In genomic region chr13:13889297-13890120, GRCm38 (mm10) we compare ENCODE assay signal across 8 mouse cellular contexts.
DNase-seq lines count a peak whose midpoint lies in the region; ATAC-seq and TF ChIP-seq lines count a peak whose summit lies in the region.

No protein-coding gene starts in this region.

- no peak; the same call in 1 of the 2 replicates for TF ChIP-seq CTCF in gastrocnemius, adult 2 months (IDR thresholded peaks at IDR 0.05)
- TF ChIP-seq CTCF in hindbrain, postnatal 0 days (IDR thresholded peaks at IDR 0.05; ENCODE audit: low read depth), result peak; percentile 99
- TF ChIP-seq CTCF in left cerebral cortex, adult 2 months (IDR thresholded peaks at IDR 0.05), result peak; percentile 95

- H3K4me3 ChIP-seq in gastrocnemius, adult 2 months, result peak overlapping the region; percentile 67
- peak overlapping the region; percentile 44 for H3K4me3 ChIP-seq in hindbrain, postnatal 0 days (ENCODE audit: low read length)
- H3K4me3 ChIP-seq in left cerebral cortex, adult 2 months, result peak overlapping the region; percentile 27

- 17% methylated on average over 17 of the region's 17 CpGs for WGBS in hindbrain, postnatal 0 days

- peak overlapping the region; percentile 55 for H3K4me2 ChIP-seq in hindbrain, postnatal 0 days (ENCODE audit: low read depth, low read length)

- H3K27me3 ChIP-seq in hindbrain, postnatal 0 days (ENCODE audit: insufficient read depth, low read length), result no peaks in the 10 kb centered on the region

- no peaks in the 10 kb centered on the region for H3K36me3 ChIP-seq in hindbrain, postnatal 0 days (ENCODE audit: insufficient read depth, low read length)

- no peak overlapping the region for H3K9ac ChIP-seq in hindbrain, postnatal 0 days (replicated peaks; ENCODE audit: low read length)

- peak overlapping the region; percentile 68 for H3K27ac ChIP-seq in gastrocnemius, adult 2 months
- H3K27ac ChIP-seq in hindbrain, postnatal 0 days, result no peak overlapping the region
- no peak overlapping the region for H3K27ac ChIP-seq in left cerebral cortex, adult 2 months

- no peaks in the 10 kb centered on the region for H3K4me1 ChIP-seq in hindbrain, postnatal 0 days (ENCODE audit: insufficient read depth, low read length)

- no peaks in the 10 kb centered on the region for H3K9me3 ChIP-seq in hindbrain, postnatal 0 days (ENCODE audit: low read length)

- intact Hi-C loops in gastrocnemius, adult 2 months (cut with DNase I), result loop anchor here (1.0 to 10.0 kb wide), 3 partner anchors 145 to 418 kb away; partner anchors contain the start of gene Tbce
- intact Hi-C loops in left cerebral cortex, adult 2 months (cut with DNase I), result loop anchor here (2.0 to 10.0 kb wide), 3 partner anchors 65 to 288 kb away; partner anchors contain the start of gene B3galnt2

- DNase-seq in ZHBTc4 (ENCODE audit: low read depth, low spot score), result peak; percentile 99
- peak; percentile 92 for DNase-seq in gastrocnemius, adult 2 months
- peak; percentile 100 for DNase-seq in hindbrain, postnatal 0 days (ENCODE audit: low spot score)
- peak; percentile 95 for DNase-seq in left cerebral cortex, adult 2 months (ENCODE audit: extremely low spot score in 1 of 2, low spot score in 2 of 2)
- peak; percentile 97 to 99 for DNase-seq in right cerebral cortex, adult 2 months (ENCODE audit: low spot score in 2 of 2)
- DNase-seq in urinary bladder, postnatal 14 days (ENCODE audit: low spot score), result peak; percentile 96

- peak; percentile 100 for ATAC-seq in common myeloid progenitor, adult 5-6 weeks (replicated peaks; ENCODE audit: low read depth, poor library complexity, severe bottlenecking)
- peak; percentile 97 for ATAC-seq in hindbrain, postnatal 0 days
- peak; percentile 100 for ATAC-seq in megakaryocyte, adult 5-6 weeks (ENCODE audit: poor library complexity, severe bottlenecking)
